Mouse (Mus musculus) erythroblast, embryonic 14.5 days (primary cell): ENCODE measurements around the gene Galnt2.

Experiments used
- GATA1 ChIP-seq: IDR thresholded peaks from 2 replicates; pipeline ENCODE4 v1.6.1; 2012; ENCODE audit warnings: low read length, inconsistent platforms, mixed read lengths
- TAL1 ChIP-seq: IDR thresholded peaks from 3 replicates; pipeline ENCODE4 v1.6.1; 2012; ENCODE audit warnings: low read length, inconsistent platforms, mixed read lengths

- no peak for TF ChIP-seq TAL1
- no peak for TF ChIP-seq GATA1
Observed at GRCm38 (mm10) chr8:124235536-124235935, 4.3 kb downstream of the Galnt2 start.
